Mouse (Mus musculus): ENCODE results near the gene Tra2a.

DNA sequence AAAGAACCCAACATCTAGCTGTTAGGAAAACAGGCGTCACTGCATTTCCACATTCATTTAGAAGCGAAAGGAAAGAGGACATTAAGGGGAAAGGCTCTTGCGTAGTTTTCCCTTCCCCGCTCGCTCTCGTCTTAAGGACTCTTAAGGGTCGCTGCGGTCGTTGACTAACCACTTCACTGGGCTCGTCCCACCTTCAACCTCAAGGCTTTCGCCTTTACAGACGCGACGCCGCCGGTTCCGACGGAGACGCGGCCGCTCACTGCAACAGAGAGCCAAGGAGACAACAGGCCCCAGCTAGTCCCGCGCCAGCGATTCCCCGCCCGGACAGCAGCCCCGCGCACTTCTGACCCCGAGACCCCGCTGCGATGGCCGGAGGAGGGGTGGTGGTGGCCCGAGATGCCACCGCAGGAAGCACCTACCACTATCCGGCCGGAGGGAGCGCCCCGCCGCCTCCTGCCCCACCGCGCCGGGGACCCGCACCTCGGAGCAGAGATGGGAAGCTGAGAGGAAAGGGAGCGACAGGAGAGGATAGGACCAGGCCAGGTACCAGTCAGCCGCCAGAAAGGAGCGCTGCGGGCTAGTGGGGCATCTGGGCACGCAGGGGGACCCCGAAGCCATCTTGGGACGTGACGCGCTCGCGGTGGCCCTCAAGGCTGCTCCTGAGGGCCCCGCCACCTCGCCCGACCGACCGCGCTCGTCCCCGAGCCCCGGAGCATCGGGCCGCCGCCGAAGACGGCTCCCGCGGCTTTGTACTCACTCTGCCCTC lies 569 bp downstream of the Tra2a start:
- TF ChIP-seq CTCF (IDR thresholded peaks at IDR 0.05; ENCODE audit: borderline replicate concordance, insufficient read depth, low read depth, low read length), result no peak
- no peak for TF ChIP-seq POLR2A (IDR thresholded peaks at IDR 0.05; ENCODE audit: borderline replicate concordance, insufficient read depth, low read length)

Measured in cerebellum, adult 2 months (tissue).